Mouse (Mus musculus) olfactory bulb, adult 2 months (tissue): Measurements from ENCODE around the gene Zfp239. TPM values are rescaled to one million over a fixed set of nuclear protein-coding genes. Genes with fewer than 3 reads are reported as not detected.

Experiments used
- H3K27ac ChIP-seq: fragments of 200-500 bp; 2 replicates; pipeline ENCODE4 v1.5.1; 2012; ENCODE audit warnings: low read depth, low read length; ENCODE audit not compliant: insufficient read depth
- H3K4me1 ChIP-seq: fragments of 200-500 bp; 2 replicates; pipeline ENCODE4 v1.6.1; 2012; ENCODE audit warnings: low read length; ENCODE audit not compliant: control insufficient read depth, insufficient read depth
- H3K4me3 ChIP-seq: fragments of 200-500 bp; 2 replicates; pipeline ENCODE4 v1.5.1; 2012; ENCODE audit warnings: mild to moderate bottlenecking, low read depth, low read length, moderate library complexity; ENCODE audit not compliant: insufficient read depth
- CTCF ChIP-seq: fragments of 200-500 bp; IDR thresholded peaks from 2 replicates; pipeline ENCODE4 v1.5.1; 2012; ENCODE audit warnings: low read depth, mild to moderate bottlenecking, low read length, moderate library complexity; ENCODE audit not compliant: insufficient read depth
- POLR2A ChIP-seq: fragments of 200-500 bp; IDR thresholded peaks from 2 replicates; pipeline ENCODE4 v1.6.1; 2012; ENCODE audit warnings: mild to moderate bottlenecking, low read depth, low read length, moderate library complexity; ENCODE audit not compliant: insufficient read depth
- WGBS: fragments of 180-500 bp; shearing (Covaris S2); methylation state at CpG from one replicate; pipeline ENCODE4 v1.1.7; 2018; 5-methylcytosine and 5-hydroxymethylcytosine counted together
- polyA plus RNA-seq: library from polyadenylated mRNA; stranded (reverse); fragments of >200 nt; gene quantifications from 2 replicates; pipeline ENCODE4 v1.2.4, GENCODE M21; 2012; ENCODE audit warnings: low replicate concordance; ENCODE audit not compliant: missing spikeins, insufficient read depth, insufficient read length

The Zfp239 gene
- polyA plus RNA-seq, 1 experiment, result not detected

- H3K4me3 ChIP-seq, result no peak overlapping the region
- TF ChIP-seq CTCF (no peak), POLR2A (no peak)
- WGBS, result 78% methylated on average over 4 of the region's 4 CpGs
- no peak overlapping the region for H3K27ac ChIP-seq
- peaks cover 9% of the 10 kb centered on the region for H3K4me1 ChIP-seq
These were observed 40.7 kb downstream of the Zfp239 start for GRCm38 (mm10) chr6:117902556-117902955.

GRCm38 (mm10) chr6:117903836-117904235 is 41.9 kb downstream of the Zfp239 start:
- Histone ChIP-seq H3K27ac (no peak overlapping the region), H3K4me1 (peaks cover 16% of the 10 kb centered on the region), H3K4me3 (no peak overlapping the region)
- WGBS, result 84% methylated on average over 3 of the region's 3 CpGs
- TF ChIP-seq CTCF (no peak), POLR2A (no peak)

- TF ChIP-seq POLR2A (no peak), CTCF (no peak)
- Histone ChIP-seq H3K27ac (0 out of 2 replicates have a peak overlapping the region, but pooled peaks have one; percentile 2), H3K4me3 (no peak overlapping the region), H3K4me1 (peaks cover 14% of the 10 kb centered on the region)
- 12% methylated on average over 4 of the region's 4 CpGs for WGBS
These were observed 43.5 kb downstream of the Zfp239 start for GRCm38 (mm10) chr6:117905260-117905930.

- no peak for TF ChIP-seq CTCF
- no peak for TF ChIP-seq POLR2A
- Histone ChIP-seq H3K4me3 (peak overlapping the region; percentile 67), H3K27ac (peak overlapping the region; percentile 85), H3K4me1 (peaks cover 10% of the 10 kb centered on the region)
- WGBS, result under 1% methylated on average over 25 of the region's 25 CpGs
These were observed 44.2 kb downstream of the Zfp239 start for GRCm38 (mm10) chr6:117906015-117906531.

GRCm38 (mm10) chr6:117906590-117907271 is 44.8 kb downstream of the Zfp239 start:
- Histone ChIP-seq H3K4me3 (peak overlapping the region; percentile 89), H3K27ac (peak overlapping the region; percentile 4; the same call in 1 of the 2 replicates), H3K4me1 (peaks cover 10% of the 10 kb centered on the region)
- TF ChIP-seq POLR2A (peak; percentile 73; the same call in 1 of the 2 replicates), CTCF (no peak)
- under 1% methylated on average over 66 of the region's 68 CpGs for WGBS

GRCm38 (mm10) chr6:117907301-117907978 is 45.5 kb downstream of the Zfp239 start:
- 1% methylated on average over 74 of the region's 77 CpGs for WGBS
- peak overlapping the region; percentile 4; the same call in 1 of the 2 replicates for H3K27ac ChIP-seq
- peaks cover 10% of the 10 kb centered on the region for H3K4me1 ChIP-seq
- peak overlapping the region; percentile 89 for H3K4me3 ChIP-seq
- TF ChIP-seq CTCF (no peak), POLR2A (no peak)

GRCm38 (mm10) chr6:117907979-117908355 is 46.1 kb downstream of the Zfp239 start:
- H3K4me1 ChIP-seq, result peaks cover 10% of the 10 kb centered on the region
- no peak for TF ChIP-seq POLR2A
- no peak overlapping the region for H3K27ac ChIP-seq
- peak overlapping the region; percentile 89 for H3K4me3 ChIP-seq
- WGBS, result under 1% methylated on average over 26 of the region's 26 CpGs

GRCm38 (mm10) chr6:117908424-117908900 is 46.6 kb downstream of the Zfp239 start:
- no peak for TF ChIP-seq POLR2A
- TF ChIP-seq CTCF, result no peak
- H3K4me1 ChIP-seq, result peaks cover 10% of the 10 kb centered on the region
- WGBS, result 7% methylated on average over 14 of the region's 14 CpGs
- H3K4me3 ChIP-seq, result peak overlapping the region; percentile 12; the same call in 1 of the 2 replicates
- no peak overlapping the region for H3K27ac ChIP-seq

- 83% methylated on average over 6 of the region's 6 CpGs for WGBS
- Histone ChIP-seq H3K27ac (no peak overlapping the region), H3K4me3 (no peak overlapping the region), H3K4me1 (peaks cover 10% of the 10 kb centered on the region)
- TF ChIP-seq CTCF (no peak), POLR2A (no peak)
These were observed 48.3 kb downstream of the Zfp239 start for GRCm38 (mm10) chr6:117910120-117910661.
